ENCODE assay signal across 12 mouse cellular contexts in the genomic region with DNA sequence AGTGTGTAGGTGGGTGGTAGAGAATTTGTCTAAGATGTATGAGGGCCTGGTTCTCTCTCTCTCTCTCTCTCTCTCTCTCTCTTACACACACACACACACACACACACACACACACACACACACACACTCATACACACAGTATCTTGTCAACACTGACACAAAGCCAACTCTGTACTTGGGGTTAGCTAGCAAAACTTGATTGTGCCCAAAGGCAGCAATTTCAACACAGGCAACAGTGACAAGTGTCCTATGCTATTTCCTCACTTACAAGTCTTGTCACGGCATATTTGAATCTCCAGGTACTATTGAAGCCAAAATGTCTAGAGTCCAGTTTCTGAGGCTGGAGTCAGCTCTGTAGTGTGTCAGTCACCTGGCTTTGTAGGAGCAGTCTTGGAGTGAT.
DNase-seq lines count a peak whose midpoint lies in the region; ATAC-seq and TF ChIP-seq lines count a peak whose summit lies in the region.
"Had no signal": no experiment of that assay in that cellular context is flagged by ENCODE, and none has a peak within 500 bp of the region (broad histone marks: within the 10 kb centered on the region; RNA-seq: fewer than 3 reads in every experiment).

No protein-coding gene starts in this region.

- no peaks in the 10 kb centered on the region for H3K27me3 ChIP-seq in heart, embryonic 10.5 days (ENCODE audit: insufficient read depth, poor library complexity, severe bottlenecking)
- H3K27me3 ChIP-seq in lung, embryonic 14.5 days (ENCODE audit: insufficient read depth, low read length), result no peaks in the 10 kb centered on the region
- no peaks in the 10 kb centered on the region for H3K27me3 ChIP-seq in stomach, embryonic 16.5 days (ENCODE audit: control insufficient read depth, insufficient read depth, low read length)
- no peaks in the 10 kb centered on the region for H3K27me3 ChIP-seq in forebrain, embryonic 11.5 days (ENCODE audit: control insufficient read depth, insufficient read depth, low read length)
- H3K27me3 ChIP-seq: embryonic facial prominence, embryonic 12.5 days had no signal

- no peak for DNase-seq in heart, embryonic 10.5 days (ENCODE audit: low spot score)
- no peak for DNase-seq in heart, postnatal 25 days (ENCODE audit: low spot score)
- no peak for DNase-seq in lung, embryonic 14.5 days
- DNase-seq in lung, postnatal 10 days, result no peak
- DNase-seq in gonadal fat pad, adult 2 months (ENCODE audit: low read depth), result peak; percentile 49
- DNase-seq in c-Kit-positive CD71-positive TER-119-positive erythroid progenitor cells, embryonic 14.5 days (ENCODE audit: low spot score), result no peak
- DNase-seq in forebrain, embryonic 11.5 days (ENCODE audit: low spot score), result no peak
- DNase-seq: cerebellum, adult 9-11 months had no signal

- WGBS in heart, embryonic 10.5 days, result 94% methylated on average over 1 of the region's 1 CpGs
- WGBS in lung, embryonic 14.5 days, result 79% methylated on average over 1 of the region's 1 CpGs
- 74% methylated on average over 1 of the region's 1 CpGs for WGBS in stomach, embryonic 16.5 days
- WGBS in forebrain, embryonic 11.5 days, result 88% methylated on average over 1 of the region's 1 CpGs

- H3K4me3 ChIP-seq in heart, embryonic 10.5 days, result no peak overlapping the region
- no peak overlapping the region for H3K4me3 ChIP-seq in lung, embryonic 14.5 days (ENCODE audit: low read depth, low read length)
- H3K4me3 ChIP-seq in stomach, embryonic 16.5 days (replicated peaks; ENCODE audit: low read length), result no peak overlapping the region
- no peak overlapping the region for H3K4me3 ChIP-seq in forebrain, embryonic 11.5 days (ENCODE audit: low read depth, low read length)
- H3K4me3 ChIP-seq: embryonic facial prominence, embryonic 12.5 days had no signal

- TF ChIP-seq CTCF in lung, embryonic 14.5 days (IDR thresholded peaks at IDR 0.05; ENCODE audit: low read depth), result no peak

- peaks cover 24% of the 10 kb centered on the region for H3K4me1 ChIP-seq in heart, embryonic 10.5 days
- H3K4me1 ChIP-seq in lung, embryonic 14.5 days (ENCODE audit: insufficient read depth), result peaks cover 12% of the 10 kb centered on the region
- peaks cover 18% of the 10 kb centered on the region for H3K4me1 ChIP-seq in stomach, embryonic 16.5 days (ENCODE audit: control insufficient read depth, insufficient read depth, low read length)
- no peaks in the 10 kb centered on the region for H3K4me1 ChIP-seq in forebrain, embryonic 11.5 days (replicated peaks; ENCODE audit: control insufficient read depth, insufficient read depth, low read length)

- no peaks in the 10 kb centered on the region for H3K9me3 ChIP-seq in heart, embryonic 10.5 days
- no peaks in the 10 kb centered on the region for H3K9me3 ChIP-seq in lung, embryonic 14.5 days (ENCODE audit: low read depth, low read length)
- no peaks in the 10 kb centered on the region for H3K9me3 ChIP-seq in stomach, embryonic 16.5 days (replicated peaks; ENCODE audit: control insufficient read depth, low read length)
- no peaks in the 10 kb centered on the region for H3K9me3 ChIP-seq in forebrain, embryonic 11.5 days (ENCODE audit: control insufficient read depth, low read length)
- H3K9me3 ChIP-seq: embryonic facial prominence, embryonic 12.5 days had no signal

- H3K9ac ChIP-seq in lung, embryonic 14.5 days, result no peak overlapping the region
- H3K9ac ChIP-seq in stomach, embryonic 16.5 days (ENCODE audit: low read length), result no peak overlapping the region
- H3K9ac ChIP-seq in forebrain, embryonic 11.5 days (ENCODE audit: low read length), result no peak overlapping the region
- H3K9ac ChIP-seq: embryonic facial prominence, embryonic 12.5 days had no signal

- no peak overlapping the region for H3K4me2 ChIP-seq in lung, embryonic 14.5 days
- no peak overlapping the region for H3K4me2 ChIP-seq in stomach, embryonic 16.5 days (ENCODE audit: low read depth, low read length)
- no peak overlapping the region for H3K4me2 ChIP-seq in forebrain, embryonic 11.5 days (ENCODE audit: low read depth, low read length, severe bottlenecking)
- H3K4me2 ChIP-seq: embryonic facial prominence, embryonic 12.5 days had no signal

- peak overlapping the region; percentile 83 for H3K27ac ChIP-seq in heart, embryonic 10.5 days
- H3K27ac ChIP-seq in lung, embryonic 14.5 days (ENCODE audit: low read depth), result peak overlapping the region; percentile 94
- H3K27ac ChIP-seq in stomach, embryonic 16.5 days (ENCODE audit: low read length), result peak overlapping the region; percentile 93; the same call in 1 of the 2 replicates
- H3K27ac ChIP-seq in forebrain, embryonic 11.5 days (ENCODE audit: low read depth, low read length), result no peak overlapping the region

- intact Hi-C loops in heart, postnatal 25 days (cut with DNase I), result no loop called here

- ATAC-seq in lung, embryonic 14.5 days (ENCODE audit: insufficient read depth), result no peak
- no peak for ATAC-seq in stomach, embryonic 16.5 days (ENCODE audit: insufficient read depth, low FRiP score)
- ATAC-seq in forebrain, embryonic 11.5 days (replicated peaks; ENCODE audit: low FRiP score), result no peak
- ATAC-seq: activated CD4-positive, CD25-positive, alpha-beta regulatory T cell, adult 4 months; inflammation-experienced regulatory T-cells, adult 6 months had no signal

- H3K36me3 ChIP-seq in heart, embryonic 10.5 days, result no peaks in the 10 kb centered on the region
- H3K36me3 ChIP-seq in lung, embryonic 14.5 days (ENCODE audit: insufficient read depth), result no peaks in the 10 kb centered on the region
- H3K36me3 ChIP-seq in stomach, embryonic 16.5 days (ENCODE audit: control insufficient read depth, insufficient read depth, low read length), result no peaks in the 10 kb centered on the region
- H3K36me3 ChIP-seq in forebrain, embryonic 11.5 days (ENCODE audit: control insufficient read depth, insufficient read depth, low read length), result no peaks in the 10 kb centered on the region
- H3K36me3 ChIP-seq: embryonic facial prominence, embryonic 12.5 days had no signal
